In genomic region chr16:34260971-34261924, GRCm38 (mm10) we compare ENCODE assay signal across 16 mouse cellular contexts.
DNase-seq lines count a peak whose midpoint lies in the region; ATAC-seq and TF ChIP-seq lines count a peak whose summit lies in the region.
"Had no signal": no experiment of that assay in that cellular context is flagged by ENCODE, and none has a peak within 500 bp of the region (broad histone marks: within the 10 kb centered on the region; RNA-seq: fewer than 3 reads in every experiment).

No protein-coding gene starts in this region.

- no peak for DNase-seq in embryonic facial prominence, embryonic 14.5 days (ENCODE audit: low spot score)
- no peak for DNase-seq in embryonic facial prominence, embryonic 10.5 days (ENCODE audit: low spot score)
- DNase-seq in heart, postnatal 4 days = no peak
- peak; percentile 73 for DNase-seq in brain, embryonic 14.5 days (ENCODE audit: low read depth)
- DNase-seq in cerebellum, postnatal 14 days = no peak
- DNase-seq in thymus, postnatal 36 days = no peak
- DNase-seq: adrenal gland, adult 8-10 months; cerebellum, adult 2 months; gastrocnemius, postnatal 25 days; right cerebral cortex, postnatal 14 days; thymus, postnatal 25 days had no signal

- no peaks in the 10 kb centered on the region for H3K27me3 ChIP-seq in embryonic facial prominence, embryonic 14.5 days (replicated peaks; ENCODE audit: control insufficient read depth, insufficient read depth, low read length)
- no peaks in the 10 kb centered on the region; the same call in 1 of the 2 replicates for H3K27me3 ChIP-seq in embryonic facial prominence, embryonic 10.5 days (replicated peaks; ENCODE audit: low read depth, poor library complexity, severe bottlenecking)
- H3K27me3 ChIP-seq in heart, embryonic 16.5 days (ENCODE audit: control insufficient read depth, insufficient read depth, low read length) = no peaks in the 10 kb centered on the region
- H3K27me3 ChIP-seq in midbrain, embryonic 15.5 days (replicated peaks) = no peaks in the 10 kb centered on the region
- H3K27me3 ChIP-seq: limb, embryonic 13.5 days had no signal

- H3K4me3 ChIP-seq in embryonic facial prominence, embryonic 14.5 days (ENCODE audit: low read depth, low read length) = no peak overlapping the region
- H3K4me3 ChIP-seq in embryonic facial prominence, embryonic 10.5 days = no peak overlapping the region
- H3K4me3 ChIP-seq in heart, embryonic 16.5 days (ENCODE audit: low read length) = peak overlapping the region; percentile 51
- no peak overlapping the region for H3K4me3 ChIP-seq in midbrain, embryonic 15.5 days
- H3K4me3 ChIP-seq: erythroblast, embryonic 14.5 days; limb, embryonic 13.5 days had no signal

- H3K36me3 ChIP-seq in embryonic facial prominence, embryonic 14.5 days (ENCODE audit: control insufficient read depth, insufficient read depth, low read length) = no peaks in the 10 kb centered on the region
- peaks cover 8% of the 10 kb centered on the region for H3K36me3 ChIP-seq in embryonic facial prominence, embryonic 10.5 days (replicated peaks)
- no peaks in the 10 kb centered on the region for H3K36me3 ChIP-seq in heart, embryonic 16.5 days (ENCODE audit: control insufficient read depth, insufficient read depth)
- H3K36me3 ChIP-seq in midbrain, embryonic 15.5 days (replicated peaks) = no peaks in the 10 kb centered on the region

- H3K9ac ChIP-seq in embryonic facial prominence, embryonic 14.5 days (ENCODE audit: low read depth, low read length) = no peak overlapping the region
- H3K9ac ChIP-seq in heart, embryonic 16.5 days (ENCODE audit: low read length) = peak overlapping the region; percentile 74
- H3K9ac ChIP-seq in midbrain, embryonic 15.5 days = no peak overlapping the region
- H3K9ac ChIP-seq: limb, embryonic 13.5 days had no signal

- H3K9me3 ChIP-seq in embryonic facial prominence, embryonic 14.5 days (ENCODE audit: control insufficient read depth, low read length) = no peaks in the 10 kb centered on the region
- H3K9me3 ChIP-seq in embryonic facial prominence, embryonic 10.5 days = no peaks in the 10 kb centered on the region
- H3K9me3 ChIP-seq in heart, embryonic 16.5 days (replicated peaks; ENCODE audit: control insufficient read depth, low read length) = no peaks in the 10 kb centered on the region
- no peaks in the 10 kb centered on the region for H3K9me3 ChIP-seq in midbrain, embryonic 15.5 days
- H3K9me3 ChIP-seq: limb, embryonic 13.5 days had no signal

- no peak for TF ChIP-seq CTCF in brain, embryonic 14.5 days (IDR thresholded peaks at IDR 0.05; ENCODE audit: borderline replicate concordance, extremely low read depth, insufficient read depth, insufficient read length)

- WGBS in embryonic facial prominence, embryonic 14.5 days = 34% methylated on average over 10 of the region's 10 CpGs
- WGBS in embryonic facial prominence, embryonic 10.5 days = 33% methylated on average over 10 of the region's 10 CpGs
- 40% methylated on average over 10 of the region's 10 CpGs for WGBS in heart, embryonic 16.5 days
- WGBS in midbrain, embryonic 15.5 days = 17% methylated on average over 10 of the region's 10 CpGs

- peaks cover 12% of the 10 kb centered on the region; the same call in 1 of the 2 replicates for H3K4me1 ChIP-seq in embryonic facial prominence, embryonic 14.5 days (ENCODE audit: control insufficient read depth, insufficient read depth, low read length)
- peaks cover 24% of the 10 kb centered on the region for H3K4me1 ChIP-seq in embryonic facial prominence, embryonic 10.5 days
- peaks cover 13% of the 10 kb centered on the region for H3K4me1 ChIP-seq in heart, embryonic 16.5 days (ENCODE audit: control insufficient read depth, insufficient read depth, low read length)
- peaks cover 19% of the 10 kb centered on the region for H3K4me1 ChIP-seq in midbrain, embryonic 15.5 days

- TF ChIP-seq POLR2A in brain, embryonic 14.5 days (IDR thresholded peaks at IDR 0.05; ENCODE audit: borderline replicate concordance, extremely low read depth, insufficient read depth, insufficient read length, poor library complexity, severe bottlenecking) = no peak

- no peak overlapping the region for H3K27ac ChIP-seq in embryonic facial prominence, embryonic 14.5 days (replicated peaks; ENCODE audit: low read depth, low read length)
- no peak overlapping the region for H3K27ac ChIP-seq in embryonic facial prominence, embryonic 10.5 days (replicated peaks)
- peak overlapping the region; percentile 5; the same call in 1 of the 2 replicates for H3K27ac ChIP-seq in heart, embryonic 16.5 days (ENCODE audit: low read length)
- peak overlapping the region; percentile 23 for H3K27ac ChIP-seq in midbrain, embryonic 15.5 days
- H3K27ac ChIP-seq: limb, embryonic 13.5 days; macrophage had no signal

- peak; percentile 30; the same call in 1 of the 2 replicates for ATAC-seq in embryonic facial prominence, embryonic 14.5 days (ENCODE audit: low read depth)
- ATAC-seq in heart, embryonic 16.5 days (replicated peaks; ENCODE audit: extremely low read depth, insufficient read depth, low FRiP score) = no peak
- peak; percentile 76 for ATAC-seq in midbrain, embryonic 15.5 days (replicated peaks)

- H3K4me2 ChIP-seq in embryonic facial prominence, embryonic 14.5 days (ENCODE audit: low read depth, low read length) = no peak overlapping the region
- H3K4me2 ChIP-seq in heart, embryonic 16.5 days (ENCODE audit: low read depth, low read length) = peak overlapping the region; percentile 61
- no peak overlapping the region for H3K4me2 ChIP-seq in midbrain, embryonic 15.5 days
- H3K4me2 ChIP-seq: limb, embryonic 13.5 days had no signal

Comparison
In these comparisons a context has a peak if more than half of its experiments do, and no peak if none do; other contexts are left out.
1. H3K27ac ChIP-seq: peak in heart, embryonic 16.5 days (single experiment) and midbrain, embryonic 15.5 days (single experiment); none in embryonic facial prominence, embryonic 14.5 days (single experiment) and embryonic facial prominence, embryonic 10.5 days (single experiment).